In the genomic region with DNA sequence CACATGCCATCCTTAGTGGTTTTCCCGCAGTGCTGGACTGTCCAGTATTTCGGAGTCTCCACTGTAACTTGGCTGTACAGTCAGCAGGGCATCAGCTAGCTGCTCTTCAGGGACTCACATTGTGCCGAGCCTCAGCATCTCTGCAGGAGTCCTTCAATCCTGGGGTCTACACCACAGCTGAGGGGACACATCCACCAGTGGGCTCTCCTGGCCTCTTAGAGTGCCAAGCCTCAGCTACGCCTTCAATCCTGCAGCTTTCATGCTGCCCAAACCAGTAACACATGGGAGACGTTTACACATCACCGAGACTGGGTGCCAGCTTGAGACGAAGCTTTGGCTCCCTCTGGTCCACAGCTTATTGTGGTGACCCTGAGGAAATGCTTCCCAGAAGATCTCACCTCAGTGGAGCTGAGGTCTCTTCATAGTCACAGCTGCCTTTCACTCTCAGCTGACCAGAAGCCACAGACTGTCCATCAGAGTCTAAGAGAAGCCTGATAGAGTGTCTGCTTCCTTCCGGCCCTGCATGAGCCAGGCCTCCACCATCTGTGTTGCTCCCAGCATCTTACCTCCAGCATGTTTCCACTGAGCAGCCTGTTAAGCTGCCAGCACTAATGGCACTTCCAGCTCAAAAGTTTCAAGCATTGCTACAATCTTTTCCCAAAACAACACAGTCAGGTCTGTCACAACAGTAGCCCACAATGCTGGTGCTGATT, we compare ENCODE assay signal across 20 mouse cellular contexts. TPM values are rescaled to one million over a fixed set of nuclear protein-coding genes. Genes with fewer than 3 reads are reported as not detected.
DNase-seq lines count a peak whose midpoint lies in the region; ATAC-seq lines count a peak whose summit lies in the region.
"Had no signal": no experiment of that assay in that cellular context is flagged by ENCODE, and none has a peak within 500 bp of the region (broad histone marks: within the 10 kb centered on the region; RNA-seq: fewer than 3 reads in every experiment).

No protein-coding gene starts in this region.

- H3K4me3 ChIP-seq in hindbrain, embryonic 15.5 days = no peak overlapping the region
- no peak overlapping the region for H3K4me3 ChIP-seq in hindbrain, embryonic 16.5 days (ENCODE audit: low read length)
- H3K4me3 ChIP-seq: heart, adult 2 months; hindbrain, embryonic 12.5 days; left cerebral cortex, adult 2 months; limb, embryonic 15.5 days; midbrain, embryonic 10.5 days; stomach, embryonic 15.5 days had no signal

- H3K27ac ChIP-seq in hindbrain, embryonic 15.5 days (replicated peaks) = no peak overlapping the region
- H3K27ac ChIP-seq in hindbrain, embryonic 16.5 days (ENCODE audit: low read depth, low read length) = no peak overlapping the region
- H3K27ac ChIP-seq: heart, adult 2 months; hindbrain, embryonic 12.5 days; left cerebral cortex, adult 2 months; limb, embryonic 15.5 days; macrophage; midbrain, embryonic 10.5 days; stomach, embryonic 15.5 days had no signal

- no peaks in the 10 kb centered on the region for H3K27me3 ChIP-seq in hindbrain, embryonic 15.5 days
- H3K27me3 ChIP-seq in hindbrain, embryonic 16.5 days (replicated peaks; ENCODE audit: control insufficient read depth, insufficient read depth, low read length) = no peaks in the 10 kb centered on the region
- H3K27me3 ChIP-seq: hindbrain, embryonic 12.5 days; limb, embryonic 15.5 days; stomach, embryonic 15.5 days had no signal

- H3K9me3 ChIP-seq in hindbrain, embryonic 15.5 days = no peaks in the 10 kb centered on the region
- H3K9me3 ChIP-seq in hindbrain, embryonic 16.5 days (ENCODE audit: control insufficient read depth, low read length) = no peaks in the 10 kb centered on the region
- H3K9me3 ChIP-seq: limb, embryonic 15.5 days; midbrain, embryonic 10.5 days; stomach, embryonic 15.5 days had no signal

- intact Hi-C loops in gastrocnemius, postnatal 36 days (cut with DNase I) = no loop called here

- no peak overlapping the region for H3K9ac ChIP-seq in hindbrain, embryonic 15.5 days
- H3K9ac ChIP-seq in hindbrain, embryonic 16.5 days (ENCODE audit: low read depth, low read length) = no peak overlapping the region
- H3K9ac ChIP-seq: hindbrain, embryonic 12.5 days; limb, embryonic 15.5 days; stomach, embryonic 15.5 days had no signal

- H3K4me1 ChIP-seq in hindbrain, embryonic 15.5 days (replicated peaks) = 0 out of 2 replicates have a peak, but pooled peaks cover 3% of the 10 kb centered on the region
- no peaks in the 10 kb centered on the region for H3K4me1 ChIP-seq in hindbrain, embryonic 16.5 days (ENCODE audit: control insufficient read depth, insufficient read depth, low read depth, low read length)
- H3K4me1 ChIP-seq: hindbrain, embryonic 12.5 days; midbrain, embryonic 10.5 days had no signal

- 0 out of 2 replicates have a peak, but pooled peaks have one; percentile 27 for ATAC-seq in hindbrain, embryonic 15.5 days (ENCODE audit: low FRiP score, low read depth)
- ATAC-seq in hindbrain, embryonic 16.5 days = no peak
- ATAC-seq: forebrain, embryonic 14.5 days; inflammation-experienced regulatory T-cells, adult 6 months had no signal

- DNase-seq in brain, adult 2 months (ENCODE audit: low read depth, low spot score) = peak; percentile 80
- peak; percentile 65 for DNase-seq in cerebellum, adult 11-12 months
- peak; percentile 45 to 51 for DNase-seq in cerebellum, postnatal 36 days
- no peak for DNase-seq in right cerebral cortex, postnatal 36 days (ENCODE audit: low spot score in 2 of 2)
- DNase-seq in gastrocnemius, postnatal 36 days = no peak
- DNase-seq: adrenal gland, adult 8-10 months; gastrocnemius, postnatal 14 days; heart, adult 2 months; right cerebral cortex, adult 18-20 months; thymus, postnatal 25 days had no signal

- H3K36me3 ChIP-seq in hindbrain, embryonic 15.5 days = peaks cover 34% of the 10 kb centered on the region
- H3K36me3 ChIP-seq in hindbrain, embryonic 16.5 days (ENCODE audit: control insufficient read depth, insufficient read depth, low read length) = peaks cover 26% of the 10 kb centered on the region

- WGBS in hindbrain, embryonic 15.5 days = 91% methylated on average over 8 of the region's 8 CpGs
- WGBS in hindbrain, embryonic 16.5 days = 87% methylated on average over 8 of the region's 8 CpGs

- H3K4me2 ChIP-seq in hindbrain, embryonic 15.5 days = no peak overlapping the region
- H3K4me2 ChIP-seq in hindbrain, embryonic 16.5 days (ENCODE audit: low read length) = no peak overlapping the region
- H3K4me2 ChIP-seq: hindbrain, embryonic 12.5 days; limb, embryonic 15.5 days; stomach, embryonic 15.5 days had no signal

RNA-seq across cellular contexts. Expression of gene Cdk17, which starts 54.5 kb away (rescaled TPM):
- 41.2 and 45.7 TPM in 2 replicates for polyA plus RNA-seq in hindbrain, embryonic 15.5 days (2015; fragmentation: Nextera tagmentation; extraction: Ambion mirVana)
- 31.6 and 38.3 TPM in 2 replicates for polyA plus RNA-seq in hindbrain, embryonic 16.5 days (2015; fragmentation: Nextera tagmentation; extraction: Ambion mirVana)
- 1 to 10 TPM; 4.5 to 7.0 TPM for total RNA-seq in gastrocnemius, postnatal 36 days (2021)

Comparison
In these comparisons a context has a peak if more than half of its experiments do, and no peak if none do; other contexts are left out.
1. DNase-seq: peak in brain, adult 2 months (single experiment), cerebellum, adult 11-12 months (single experiment) and cerebellum, postnatal 36 days (2 of 2); none in right cerebral cortex, postnatal 36 days (0 of 2) and gastrocnemius, postnatal 36 days (0 of 2).